Mouse (Mus musculus): ENCODE data around the gene Nr1h2.

GRCm38 (mm10) chr7:44529518-44529917 is 24.2 kb downstream of the Nr1h2 start:
- TF ChIP-seq CTCF (IDR thresholded peaks at IDR 0.05; ENCODE audit: insufficient read depth, low read depth, low read length) (no peak), POLR2A (IDR thresholded peaks at IDR 0.05; ENCODE audit: insufficient read depth, low read depth, low read length) (no peak)

Measured in olfactory bulb, adult 2 months (tissue).